Mouse (Mus musculus) G1E (cell line): ENCODE data around the gene Nup35. TPM values are rescaled to one million over a fixed set of nuclear protein-coding genes. Genes with fewer than 3 reads are reported as not detected.

Source experiments
- ATAC-seq: 2 replicates; pipeline ENCODE4 v1.8.0; 2016; ENCODE audit warnings: mild to moderate bottlenecking; ENCODE audit not compliant: insufficient number of reproducible peaks, poor library complexity, low FRiP score, severe bottlenecking; ENCODE audit errors: extremely low read depth
- DNase-seq: peaks from one replicate; pipeline ENCODE4 v3.0.0; 2012; ENCODE audit warnings: low spot score
- H3K27me3 ChIP-seq: 2 replicates; pipeline ENCODE4 v1.6.1; 2012; ENCODE audit warnings: mild to moderate bottlenecking, low read length, inconsistent platforms; ENCODE audit not compliant: insufficient read depth
- H3K36me3 ChIP-seq: replicated peaks from 2 replicates; pipeline ENCODE3; 2012; ENCODE audit warnings: mild to moderate bottlenecking, inconsistent platforms
- H3K4me1 ChIP-seq: 2 replicates; pipeline ENCODE4 v1.6.1; 2012; ENCODE audit warnings: low read depth, low read length, inconsistent platforms, mixed read lengths; ENCODE audit not compliant: insufficient read depth
- H3K4me3 ChIP-seq: 2 replicates; pipeline ENCODE4 v1.5.1; 2012; ENCODE audit warnings: low read depth, mild to moderate bottlenecking, inconsistent platforms, low read length, moderate library complexity, mixed read lengths
- H3K9me3 ChIP-seq: replicated peaks from 2 replicates; pipeline ENCODE4 v1.6.1; 2012; ENCODE audit warnings: inconsistent platforms
- CTCF ChIP-seq: IDR thresholded peaks from 2 replicates; pipeline ENCODE4 v1.5.1; 2012; ENCODE audit warnings: low read depth, low read length, inconsistent platforms, mixed read lengths
- GATA1 ChIP-seq: IDR thresholded peaks from 2 replicates; pipeline ENCODE4 v1.6.1; 2012; ENCODE audit warnings: borderline replicate concordance, low read length, inconsistent platforms, mixed read lengths
- GATA2 ChIP-seq: IDR thresholded peaks from 2 replicates; pipeline ENCODE4 v1.6.1; 2012; ENCODE audit warnings: low read depth, low read length, inconsistent platforms, borderline replicate concordance
- POLR2AphosphoS5 ChIP-seq: IDR thresholded peaks from 2 replicates; pipeline ENCODE4 v1.6.1; 2012; ENCODE audit warnings: low read depth, low read length, inconsistent platforms; ENCODE audit not compliant: insufficient replicate concordance
- TAL1 ChIP-seq: conservative IDR thresholded peaks from 2 replicates; pipeline ENCODE4 v1.6.1; 2012; ENCODE audit warnings: low read depth, low read length, inconsistent platforms, mixed read lengths
- polyA plus RNA-seq: library from polyadenylated mRNA; stranded (reverse); fragments of >175 nt; gene quantifications from 2 replicates; pipeline ENCODE4 v1.2.3, GENCODE M21; 2012
- total RNA-seq, 2 experiments: library from RNA; stranded (forward) in 1 of 2; stranded (reverse) in 1 of 2; fragments of 200-1000 nt in 1 of 2; fragments of >200 nt in 1 of 2; fragmentation: Nextera tagmentation in 1 of 2; gene quantifications; 2 replicates each; pipeline ENCODE4 v1.2.3; 2014 to 2017

The Nup35 gene
- total RNA-seq (2014; fragmentation: Nextera tagmentation), result 65.8 and 73.1 TPM in 2 replicates
- 85.6 and 87.8 TPM in 2 replicates for total RNA-seq (2017)
- polyA plus RNA-seq, result 1.2 and 2.2 TPM in 2 replicates

DNA sequence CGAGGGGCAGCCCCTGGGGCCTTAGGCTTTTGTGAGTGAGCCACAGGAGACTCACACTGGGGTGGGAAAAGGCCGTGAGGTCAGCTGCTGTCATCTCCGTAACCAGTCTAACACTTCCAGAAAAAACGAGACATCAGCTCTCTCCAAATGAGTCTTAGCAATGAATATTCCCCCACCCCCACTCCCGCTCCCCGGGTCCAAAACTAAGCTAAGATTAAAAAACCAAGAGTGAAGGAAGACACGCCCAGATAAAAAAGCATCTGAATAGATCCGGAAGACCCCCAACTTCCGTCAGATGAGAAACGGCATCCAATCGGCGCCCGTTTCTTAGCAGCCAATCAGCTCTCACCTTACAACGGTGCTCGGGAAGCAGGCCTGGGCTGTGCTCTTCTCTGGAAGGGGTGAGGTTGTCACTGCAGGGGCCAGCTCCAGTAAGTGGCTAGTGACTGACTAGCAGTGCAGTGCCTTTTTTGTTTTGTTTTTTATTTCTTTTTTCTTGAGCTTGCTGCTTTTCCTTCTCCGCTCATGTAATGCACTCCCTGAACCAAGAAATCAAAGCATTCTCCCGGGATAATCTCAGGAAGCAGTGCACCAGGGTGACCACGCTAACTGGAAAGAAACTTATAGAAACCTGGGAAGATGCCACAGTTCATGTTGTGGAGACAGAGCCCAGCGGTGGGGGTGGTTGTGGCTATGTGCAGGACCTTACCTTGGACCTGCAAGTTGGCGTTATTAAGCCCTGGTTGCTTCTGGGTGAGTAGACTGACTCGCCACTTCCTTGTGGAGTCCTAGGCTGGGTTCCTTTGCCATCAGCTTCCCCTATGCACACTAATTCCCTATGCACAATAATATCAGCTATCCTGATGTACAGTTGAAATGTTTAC is at the start of gene Nup35, which contains the start of gene Dusp19:
TSS of gene Nup35 (plus strand) at position 383 of the 884 bp plus-strand sequence.
TSS of gene Dusp19 (plus strand) at position 192 of the 884 bp plus-strand sequence.
- Histone ChIP-seq H3K4me3 (peak within 1 kb of the TSS; percentile 73), H3K27me3 (no peaks in the 10 kb centered on the region), H3K9me3 (no peaks in the 10 kb centered on the region), H3K4me1 (peaks cover 21% of the 10 kb centered on the region), H3K36me3 (peaks cover 10% of the 10 kb centered on the region)
- TF ChIP-seq CTCF (no peak), GATA1 (no peak), POLR2AphosphoS5 (no peak), GATA2 (no peak), TAL1 (no peak)
- ATAC-seq (peak; percentile 99), DNase-seq (peak; percentile 97)

- Histone ChIP-seq H3K27me3 (no peaks in the 10 kb centered on the region), H3K4me1 (peaks cover 5% of the 10 kb centered on the region), H3K36me3 (peaks cover 4% of the 10 kb centered on the region), H3K9me3 (no peaks in the 10 kb centered on the region), H3K4me3 (no peak overlapping the region)
- no peak for ATAC-seq
- no peak for TF ChIP-seq POLR2AphosphoS5
- TF ChIP-seq GATA1, result no peak
- TF ChIP-seq CTCF, result no peak
- no peak for TF ChIP-seq TAL1
- TF ChIP-seq GATA2, result no peak
- no peak for DNase-seq
Observed at GRCm38 (mm10) chr2:80567411-80567810, 49.6 kb upstream of the Nup35 start.

- ATAC-seq (no peak), DNase-seq (no peak)
- H3K36me3 ChIP-seq, result peaks cover 6% of the 10 kb centered on the region
- H3K27me3 ChIP-seq, result no peaks in the 10 kb centered on the region
- no peak overlapping the region for H3K4me3 ChIP-seq
- H3K4me1 ChIP-seq, result no peaks in the 10 kb centered on the region
- TF ChIP-seq GATA1 (no peak), POLR2AphosphoS5 (no peak), TAL1 (no peak), GATA2 (no peak), CTCF (no peak)
- H3K9me3 ChIP-seq, result no peaks in the 10 kb centered on the region
Observed at GRCm38 (mm10) chr2:80570656-80571055, 46.4 kb upstream of the Nup35 start.

GRCm38 (mm10) chr2:80577286-80577685 is 39.8 kb upstream of the Nup35 start:
- Histone ChIP-seq H3K27me3 (peaks cover 4% of the 10 kb centered on the region), H3K4me1 (peaks cover 23% of the 10 kb centered on the region), H3K9me3 (no peaks in the 10 kb centered on the region), H3K36me3 (peaks cover 6% of the 10 kb centered on the region), H3K4me3 (no peak overlapping the region)
- DNase-seq, result no peak
- TF ChIP-seq TAL1 (no peak), GATA1 (no peak), GATA2 (no peak), POLR2AphosphoS5 (no peak), CTCF (no peak)
- no peak for ATAC-seq

DNA sequence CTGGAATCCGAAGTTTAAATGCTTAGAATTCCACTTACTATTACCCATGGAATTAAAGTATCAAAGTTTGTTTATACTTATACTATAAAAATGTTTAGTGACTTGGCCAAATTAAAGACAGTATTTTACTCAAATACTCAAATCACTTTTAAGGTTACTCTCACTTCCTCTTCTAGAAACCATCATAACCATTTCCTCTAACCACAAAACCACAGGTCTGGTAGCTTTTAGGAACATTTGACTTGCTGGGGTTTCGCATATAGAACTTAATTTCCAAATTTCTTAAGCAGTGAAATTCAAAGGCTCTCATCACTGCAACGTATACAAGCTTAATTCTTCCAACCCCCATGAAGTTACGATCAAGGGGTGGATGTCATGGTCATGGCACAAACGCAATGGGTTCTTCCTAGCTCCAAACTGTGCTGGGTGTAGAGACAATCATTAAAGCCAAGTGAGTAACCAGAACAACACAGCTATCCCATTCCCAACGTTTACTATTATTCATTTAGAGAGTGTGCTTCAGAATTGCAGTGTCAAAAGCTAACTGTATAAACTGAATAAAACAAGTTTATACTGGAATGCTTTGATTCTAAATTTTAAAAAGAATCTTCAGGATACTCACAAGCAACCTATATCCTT is 37.7 kb upstream of the Nup35 start:
- TF ChIP-seq GATA1, result no peak
- TF ChIP-seq GATA2, result no peak
- no peak for TF ChIP-seq CTCF
- no peak for TF ChIP-seq POLR2AphosphoS5
- TF ChIP-seq TAL1, result no peak

GRCm38 (mm10) chr2:80580311-80580961 is 36.6 kb upstream of the Nup35 start:
- peak; percentile 19 for DNase-seq
- H3K9me3 ChIP-seq, result no peaks in the 10 kb centered on the region
- ATAC-seq, result no peak
- peaks cover 23% of the 10 kb centered on the region for H3K4me1 ChIP-seq
- TF ChIP-seq CTCF (no peak), TAL1 (no peak), GATA1 (no peak), POLR2AphosphoS5 (no peak), GATA2 (no peak)
- peaks cover 11% of the 10 kb centered on the region for H3K27me3 ChIP-seq
- H3K4me3 ChIP-seq, result peak overlapping the region; percentile 84
- H3K36me3 ChIP-seq, result peaks cover 5% of the 10 kb centered on the region

More for the DNA sequence above, 37.7 kb upstream of the Nup35 start:
- Histone ChIP-seq H3K36me3 (peaks cover 5% of the 10 kb centered on the region), H3K4me1 (peaks cover 23% of the 10 kb centered on the region), H3K4me3 (no peak overlapping the region), H3K27me3 (peaks cover 11% of the 10 kb centered on the region), H3K9me3 (no peaks in the 10 kb centered on the region)
- no peak for DNase-seq
- no peak for ATAC-seq
